Mouse (Mus musculus) cerebellum, adult (tissue): ENCODE measurements at regions not wholly inside any gene's neighbourhood (a gene's known extent, or its start where the extent isn't known, plus 50 kb on each side); places are given as distances from the start of the nearest gene placed in this dataset.

Experiments
- ATAC-seq: cut with Nextera tagmentation; 2 replicates; pipeline ENCODE4 v1.9.2; 2017; ENCODE audit warnings: mild to moderate bottlenecking, moderate library complexity, mixed read lengths; ENCODE audit not compliant: insufficient number of reproducible peaks, low FRiP score, low TSS enrichment

- no peak for ATAC-seq
Observed at GRCm38 (mm10) chr12:29177145-29177544, 351.0 kb upstream of the Myt1l start.

DNA sequence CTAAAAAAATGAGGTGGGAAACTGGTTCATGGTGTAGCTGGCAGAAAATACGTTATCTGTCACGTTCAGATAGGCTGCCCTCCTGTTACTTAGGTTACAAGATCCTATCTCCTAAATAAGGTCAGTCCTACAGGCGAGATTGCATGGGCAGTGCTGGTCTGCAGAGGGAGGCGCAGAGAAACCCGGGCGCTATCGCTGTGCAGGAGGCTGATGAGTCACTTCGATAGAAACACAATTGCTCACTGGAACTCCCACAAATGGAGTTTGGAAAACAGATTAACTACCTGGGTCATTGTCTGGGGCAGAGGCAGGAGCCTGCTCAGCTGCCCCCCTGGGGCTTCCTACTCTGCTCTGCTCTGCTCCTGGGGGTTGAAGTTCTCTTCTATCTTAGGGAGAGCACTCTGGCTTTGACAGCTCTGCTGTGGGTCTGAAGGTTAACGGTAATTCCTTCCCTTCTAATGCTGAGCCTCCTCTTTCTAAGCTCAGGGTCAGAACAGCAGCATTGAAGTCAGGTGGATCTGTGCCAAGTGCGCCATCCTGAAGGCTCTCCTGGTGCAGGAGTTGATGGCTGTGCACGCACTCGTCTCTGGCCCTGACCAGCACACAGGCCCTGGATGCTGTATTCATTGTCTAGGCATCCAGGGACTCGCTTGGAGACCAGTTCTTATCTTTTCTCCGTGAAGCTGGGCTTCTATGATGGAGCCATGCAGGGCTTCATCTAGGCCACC is 349.9 kb upstream of the Myt1l start:
- ATAC-seq = no peak

DNA sequence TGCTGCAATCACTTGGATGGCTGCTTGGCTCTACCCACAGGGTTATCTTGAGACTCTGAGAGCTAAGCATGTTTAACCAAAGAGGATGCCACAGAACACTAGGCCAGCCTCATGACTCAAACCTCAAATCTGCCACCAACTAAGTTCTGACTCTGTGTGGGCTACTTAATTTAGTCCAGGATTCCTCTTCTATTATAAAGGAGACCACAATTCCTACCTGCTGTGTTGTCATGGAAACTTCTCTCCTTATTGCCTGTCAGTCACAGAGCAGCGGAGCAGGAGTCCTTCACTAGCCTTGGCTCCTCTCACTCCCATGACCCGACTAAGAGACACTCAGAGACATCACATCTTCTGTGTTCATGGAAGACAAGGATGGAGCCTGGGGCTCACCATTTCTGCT is 348.8 kb upstream of the Myt1l start:
- ATAC-seq = no peak

DNA sequence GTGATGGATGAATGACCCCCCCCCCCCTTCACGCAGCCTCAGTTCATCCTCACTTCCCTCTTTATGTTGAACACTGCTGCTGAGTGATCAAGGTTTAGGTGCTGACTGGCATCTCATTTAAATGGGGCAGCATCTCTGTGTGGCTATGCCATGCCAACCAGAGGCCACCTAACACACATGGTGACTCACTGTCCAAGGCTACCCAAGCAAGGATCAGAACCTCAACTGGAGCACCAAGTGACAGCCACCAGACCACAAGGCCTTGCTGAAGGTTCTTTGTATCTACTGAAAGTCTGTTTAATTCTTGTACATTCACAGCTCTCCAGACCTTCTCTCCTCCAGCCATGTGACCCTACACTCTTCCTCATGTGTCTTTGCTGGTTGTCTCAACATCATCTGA is 347.6 kb upstream of the Myt1l start:
- no peak for ATAC-seq

DNA sequence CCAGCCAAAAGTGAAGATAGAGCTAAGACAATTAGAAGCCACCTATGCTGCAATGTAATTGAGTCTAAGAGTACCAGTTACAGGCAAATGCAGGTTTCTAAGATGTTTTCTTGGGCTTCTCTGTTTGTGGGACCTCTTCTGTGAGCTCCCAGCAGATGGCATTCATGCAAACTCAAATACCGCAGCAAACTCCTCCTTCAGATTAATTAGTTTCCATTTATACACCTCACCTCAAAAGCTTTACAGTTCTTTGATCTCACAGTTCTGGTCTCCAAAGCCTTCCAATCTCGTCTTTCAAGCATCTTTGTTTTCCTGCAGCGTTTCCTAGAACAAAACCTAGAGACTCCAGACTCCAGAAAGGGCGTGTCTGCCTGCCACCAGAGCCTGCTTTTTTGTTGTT is 340.6 kb upstream of the Myt1l start:
- no peak for ATAC-seq

- no peak for ATAC-seq
Observed at GRCm38 (mm10) chr12:29192391-29192790, 335.8 kb upstream of the Myt1l start.

DNA sequence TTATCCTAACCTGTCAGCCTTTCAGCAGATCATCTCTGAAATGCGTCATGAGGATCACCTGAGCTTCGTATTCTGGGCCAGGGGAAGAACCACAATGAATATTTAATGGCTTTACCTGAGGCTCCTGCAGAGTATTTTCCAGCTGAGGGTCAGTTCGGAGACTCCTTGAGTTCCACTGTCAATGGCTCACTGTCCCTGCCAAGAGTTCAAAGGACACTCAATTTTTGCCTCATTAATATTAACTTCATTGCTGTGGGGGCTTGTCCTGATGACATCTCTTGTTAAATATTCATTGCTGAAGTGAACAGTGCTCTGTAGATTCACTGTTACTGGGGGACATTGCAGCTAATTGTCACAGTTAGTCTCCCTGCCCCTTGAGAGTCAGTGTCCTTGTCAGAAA is 316.2 kb upstream of the Myt1l start:
- no peak for ATAC-seq

DNA sequence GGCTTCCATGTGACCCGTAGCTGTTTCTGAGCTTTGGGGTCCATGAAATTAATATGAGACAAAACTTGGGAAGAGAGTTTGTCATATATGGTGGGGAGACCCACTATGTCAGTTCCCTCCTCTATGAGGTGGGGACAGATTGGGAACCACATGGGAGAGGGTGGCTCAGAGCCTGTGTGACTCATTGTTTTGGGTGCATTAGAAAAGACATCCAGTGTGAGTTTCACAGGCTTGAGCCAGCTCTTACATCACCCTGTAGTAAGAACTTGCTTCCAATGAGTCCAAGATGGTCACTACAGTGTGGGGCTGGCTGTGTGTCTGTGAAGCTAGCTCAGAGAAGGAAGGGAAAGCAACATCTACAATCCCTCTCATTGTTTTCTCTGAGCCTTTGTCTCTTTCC is 314.6 kb upstream of the Myt1l start:
- ATAC-seq = no peak

GRCm38 (mm10) chr12:29222099-29222498 is 306.1 kb upstream of the Myt1l start:
- ATAC-seq = no peak

DNA sequence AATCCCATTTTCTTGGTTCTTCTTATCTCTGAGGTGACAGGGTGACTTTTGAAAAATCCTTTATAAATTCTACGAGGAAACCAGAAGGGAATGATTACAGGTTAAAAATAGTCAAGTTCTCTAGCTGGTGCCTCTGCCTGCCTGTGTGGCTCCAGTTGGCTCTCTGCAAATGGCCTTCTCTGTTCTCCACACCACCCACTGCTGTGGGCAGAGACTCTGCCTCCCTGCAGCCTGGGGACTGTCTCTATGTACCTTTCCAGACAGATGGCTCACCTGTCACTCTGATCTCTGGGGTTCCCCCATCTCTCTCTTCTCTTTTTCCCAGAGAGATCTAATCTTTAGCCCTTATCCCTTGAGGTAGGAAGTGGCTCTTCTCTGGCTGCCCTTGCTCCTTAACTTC is 302.2 kb upstream of the Myt1l start:
- ATAC-seq = no peak

DNA sequence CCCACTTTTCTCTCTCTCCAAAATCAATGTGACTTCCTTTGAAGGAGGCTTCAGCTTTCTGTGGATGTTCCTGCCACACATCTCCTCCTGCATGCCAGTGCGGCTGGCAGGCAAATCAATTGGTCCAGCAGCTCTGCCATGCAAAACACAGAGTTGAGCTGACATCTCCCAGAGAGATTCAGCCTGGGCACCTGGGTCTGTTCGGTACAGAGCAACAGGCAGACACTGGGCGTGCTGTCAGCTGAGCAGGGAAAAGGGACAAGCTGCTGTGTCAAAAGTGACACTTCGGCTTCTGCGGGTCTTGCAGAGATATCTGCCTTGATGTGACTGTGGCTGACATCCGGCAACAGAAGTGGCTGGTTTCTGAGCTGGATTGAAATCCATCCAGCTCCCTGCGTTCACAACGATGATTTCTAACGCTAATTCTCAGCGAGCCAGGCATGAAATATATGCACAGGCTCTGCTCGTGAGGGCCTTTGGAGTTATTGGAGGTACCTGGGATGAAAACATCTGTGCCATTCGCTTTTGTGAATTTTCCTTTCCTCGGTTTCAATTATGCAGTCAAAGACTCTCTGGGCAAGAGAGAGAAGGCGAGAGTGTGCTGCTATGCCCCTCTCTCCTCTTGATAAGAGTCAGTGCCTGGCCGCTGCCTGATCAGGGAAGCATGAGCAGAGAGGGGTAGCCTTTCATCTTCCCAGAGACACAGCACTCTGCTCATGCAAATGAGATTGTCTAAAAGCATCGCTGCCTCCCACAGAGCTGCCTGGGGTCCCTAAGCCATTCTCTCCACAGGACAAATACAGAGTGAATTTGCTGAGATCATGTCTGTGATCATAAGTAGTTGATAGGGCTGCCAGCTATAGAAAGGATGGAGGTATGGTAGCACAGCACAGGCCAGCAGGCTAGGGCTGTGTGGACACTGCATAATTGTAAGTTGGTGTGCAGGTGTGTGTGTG is 295.4 kb upstream of the Myt1l start:
- no peak for ATAC-seq

DNA sequence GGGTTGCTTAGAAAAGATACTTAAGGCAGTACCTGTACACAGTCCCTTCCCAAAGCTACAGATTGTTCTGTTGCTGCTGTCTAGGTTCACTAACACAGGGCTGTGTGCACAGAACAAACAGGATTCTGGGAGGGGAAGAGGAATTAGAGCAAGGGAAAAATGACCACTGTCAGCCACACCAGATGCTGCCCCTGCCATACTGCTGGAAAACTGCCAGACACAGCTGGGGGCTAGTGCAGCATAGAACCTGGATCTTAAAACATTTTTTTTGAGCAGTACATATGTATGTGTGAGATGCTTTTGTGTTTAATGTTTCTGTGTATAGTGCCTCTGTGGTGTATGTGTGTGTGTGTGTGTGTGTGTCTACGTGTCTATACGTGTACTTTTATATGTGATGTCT is 291.7 kb upstream of the Myt1l start:
- no peak for ATAC-seq

GRCm38 (mm10) chr12:29237516-29237915 is 290.7 kb upstream of the Myt1l start:
- no peak for ATAC-seq

- no peak for ATAC-seq
Observed at GRCm38 (mm10) chr12:29239482-29239881, 288.7 kb upstream of the Myt1l start.

- ATAC-seq = no peak
Observed at GRCm38 (mm10) chr12:29239975-29240374, 288.2 kb upstream of the Myt1l start.

GRCm38 (mm10) chr12:29243087-29243486 is 285.1 kb upstream of the Myt1l start:
- ATAC-seq = no peak

DNA sequence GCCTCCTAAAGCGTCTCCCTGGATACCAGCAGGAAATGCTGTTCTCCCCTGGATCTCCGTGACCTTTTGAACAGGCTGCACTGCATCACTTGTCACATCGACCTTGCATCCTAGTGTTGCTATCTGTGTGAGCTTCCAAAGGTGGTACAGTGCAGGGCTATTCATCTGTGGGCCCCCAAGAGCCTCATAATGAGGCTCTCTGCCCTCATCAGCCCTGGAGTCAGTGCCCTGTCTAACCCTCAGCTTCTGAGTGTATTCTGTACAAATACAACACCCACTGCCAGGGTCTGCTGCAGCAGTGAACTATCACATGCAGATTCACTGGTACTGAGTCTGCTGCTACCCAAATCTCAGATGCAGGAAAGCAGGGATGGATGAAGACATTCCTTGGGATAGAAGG is 282.1 kb upstream of the Myt1l start:
- no peak for ATAC-seq

GRCm38 (mm10) chr12:29247356-29247755 is 280.8 kb upstream of the Myt1l start:
- no peak for ATAC-seq

DNA sequence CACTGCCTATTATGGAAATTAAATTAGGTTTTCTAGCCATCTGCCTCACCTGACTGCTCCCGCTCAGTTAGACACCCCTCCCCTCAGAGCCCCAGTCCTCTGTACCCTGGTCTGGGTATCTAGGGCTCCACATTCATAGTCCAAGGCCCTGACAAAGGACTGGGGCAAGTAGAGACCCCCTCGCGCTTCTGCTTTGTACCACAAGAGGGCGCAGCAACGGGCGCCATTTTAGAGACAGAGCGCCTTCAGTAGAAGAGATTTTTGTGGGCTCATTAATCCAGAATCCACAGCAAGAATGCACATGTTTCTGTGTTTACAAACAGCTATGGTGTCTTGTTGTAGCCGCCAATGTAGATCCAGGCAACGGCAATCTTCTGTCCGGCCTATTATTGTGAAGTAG is 279.7 kb upstream of the Myt1l start:
- no peak for ATAC-seq

DNA sequence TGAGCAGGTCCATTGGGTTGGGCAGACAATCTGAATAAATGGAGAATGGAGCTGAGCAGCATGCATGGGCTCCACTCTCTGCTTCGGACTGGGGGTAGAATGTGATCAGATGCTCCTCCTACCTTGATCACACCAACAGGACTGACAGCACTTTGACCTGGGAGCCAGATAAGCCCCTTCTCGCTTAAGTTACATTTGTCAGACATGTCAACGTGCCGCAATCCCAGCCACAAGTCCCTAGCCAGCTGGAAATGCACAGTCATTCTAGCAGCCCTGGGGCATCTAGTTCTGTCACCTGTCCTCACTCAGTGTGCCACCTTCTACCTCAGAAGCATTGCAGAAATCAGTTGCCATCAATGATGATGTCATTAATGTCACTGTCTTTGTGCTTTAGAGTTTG is 272.1 kb upstream of the Myt1l start:
- no peak for ATAC-seq

- ATAC-seq = no peak
Observed at GRCm38 (mm10) chr12:29257011-29257734, 271.0 kb upstream of the Myt1l start.
